Mouse (Mus musculus): ENCODE results near the gene Dcst1. TPM values are rescaled to one million over a fixed set of nuclear protein-coding genes. Genes with fewer than 3 reads are reported as not detected.

Dcst1 gene
- total RNA-seq (2014; rRNA removed) (0.05 TPM in 1 of 2 replicates, not detected in the other), polyA plus RNA-seq (2015; fragmentation: Nextera tagmentation; extraction: Ambion mirVana) (1.1 TPM in 2 replicates)

DNA sequence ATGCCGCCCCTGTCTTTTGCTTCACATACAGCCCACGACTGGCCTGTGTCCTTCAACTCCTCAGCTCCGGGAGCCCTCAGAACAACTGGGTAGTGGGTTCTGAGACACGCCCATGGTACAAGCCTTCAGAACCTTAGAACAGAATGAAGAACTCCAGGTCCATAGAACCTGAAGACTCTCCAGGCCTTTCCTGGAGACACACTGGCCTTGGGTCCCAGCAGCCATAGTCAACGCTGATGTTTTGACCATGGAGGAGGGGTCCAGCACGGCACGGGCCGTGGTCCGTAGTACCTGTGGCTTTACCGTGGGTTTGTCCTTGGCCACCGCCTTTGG is at the start of gene Dcst1:
Dcst1 (minus strand) TSS at position 101 of the 333 bp plus-strand sequence.
- H3K9ac ChIP-seq (replicated peaks; ENCODE audit: low read length, poor library complexity, severe bottlenecking) = no peak within 1 kb of the TSS
- TF ChIP-seq CTCF (IDR thresholded peaks at IDR 0.05) = no peak
- no peaks in the 10 kb centered on the region for H3K36me3 ChIP-seq (ENCODE audit: insufficient read depth, low read length)
- H3K27me3 ChIP-seq (ENCODE audit: insufficient read depth, low read length) = no peaks in the 10 kb centered on the region
- 85% methylated on average over 11 of the region's 11 CpGs for WGBS
- ATAC-seq (ENCODE audit: low FRiP score) (no peak), DNase-seq (ENCODE audit: low spot score) (no peak)
- no peaks in the 10 kb centered on the region for H3K9me3 ChIP-seq (ENCODE audit: low read length)
- no peaks in the 10 kb centered on the region for H3K4me1 ChIP-seq (ENCODE audit: insufficient read depth, low read length)
- no peak within 1 kb of the TSS for H3K4me2 ChIP-seq (ENCODE audit: low read depth, low read length, poor library complexity, severe bottlenecking)
- H3K27ac ChIP-seq (ENCODE audit: low read depth, low read length) = no peak within 1 kb of the TSS
- no peak within 1 kb of the TSS for H3K4me3 ChIP-seq (ENCODE audit: low read depth, low read length)

DNA sequence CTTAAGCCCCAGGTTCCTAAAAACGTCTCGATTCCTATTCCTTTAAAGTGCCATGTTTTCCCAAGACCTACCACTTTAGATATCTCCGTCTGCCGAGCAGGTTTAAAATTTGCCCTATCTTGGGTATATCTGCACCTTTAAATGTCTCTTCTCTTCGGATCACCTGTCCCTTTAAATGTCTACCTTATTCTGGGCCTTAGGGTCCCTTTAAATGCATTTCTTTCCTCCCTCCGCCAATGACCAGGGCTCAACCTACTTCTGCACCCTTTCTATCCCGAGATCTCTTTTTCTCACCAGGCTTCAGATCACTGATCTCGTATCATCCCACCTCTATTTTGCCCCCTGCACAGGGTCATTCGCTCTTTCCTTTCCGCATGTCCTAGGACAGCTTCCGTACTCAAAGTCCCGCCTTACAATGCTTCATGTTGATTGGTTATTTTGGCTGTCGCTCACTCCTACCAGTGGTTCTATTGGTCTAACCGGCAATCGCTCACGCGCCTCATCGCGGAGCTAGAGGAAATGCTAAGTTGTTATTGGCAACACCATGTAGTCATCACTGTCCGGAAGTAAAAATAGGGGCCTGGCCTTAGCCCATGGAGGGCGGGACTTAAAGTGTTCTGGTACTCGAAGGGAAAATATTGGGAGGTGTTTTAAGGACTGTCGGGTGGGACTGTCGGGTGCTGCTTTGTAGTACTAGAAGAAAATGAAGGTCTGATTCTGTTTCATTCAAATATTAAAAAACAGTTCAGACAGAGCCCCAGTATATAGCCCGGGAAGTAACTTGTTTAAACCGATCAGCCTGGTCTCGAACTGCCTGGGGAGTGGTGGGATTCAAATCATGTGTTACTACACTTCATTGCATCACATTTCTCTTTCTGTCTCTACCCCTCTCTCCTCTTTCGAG is 46.7 kb upstream of the Dcst1 start, which contains the start of gene Flad1:
Flad1 (minus strand) TSS at position 381 of the 904 bp plus-strand sequence.
- H3K4me3 ChIP-seq (ENCODE audit: low read depth, low read length) = peak within 1 kb of the TSS; percentile 41
- H3K9ac ChIP-seq (replicated peaks; ENCODE audit: low read length, poor library complexity, severe bottlenecking) = peak within 1 kb of the TSS; percentile 59
- H3K4me1 ChIP-seq (ENCODE audit: insufficient read depth, low read length) = peaks cover 4% of the 10 kb centered on the region; the same call in 1 of the 2 replicates
- ATAC-seq (ENCODE audit: low FRiP score) = peak; percentile 98
- 5% methylated on average over 28 of the region's 28 CpGs for WGBS
- no peak for TF ChIP-seq CTCF (IDR thresholded peaks at IDR 0.05)
- H3K27me3 ChIP-seq (ENCODE audit: insufficient read depth, low read length) = no peaks in the 10 kb centered on the region
- H3K4me2 ChIP-seq (ENCODE audit: low read depth, low read length, poor library complexity, severe bottlenecking) = peak within 1 kb of the TSS; percentile 66
- peak within 1 kb of the TSS; percentile 60 for H3K27ac ChIP-seq (ENCODE audit: low read depth, low read length)
- peak; percentile 100 for DNase-seq (ENCODE audit: low spot score)
- H3K9me3 ChIP-seq (ENCODE audit: low read length) = no peaks in the 10 kb centered on the region
- no peaks in the 10 kb centered on the region; the same call in 1 of the 2 replicates for H3K36me3 ChIP-seq (ENCODE audit: insufficient read depth, low read length)

DNA sequence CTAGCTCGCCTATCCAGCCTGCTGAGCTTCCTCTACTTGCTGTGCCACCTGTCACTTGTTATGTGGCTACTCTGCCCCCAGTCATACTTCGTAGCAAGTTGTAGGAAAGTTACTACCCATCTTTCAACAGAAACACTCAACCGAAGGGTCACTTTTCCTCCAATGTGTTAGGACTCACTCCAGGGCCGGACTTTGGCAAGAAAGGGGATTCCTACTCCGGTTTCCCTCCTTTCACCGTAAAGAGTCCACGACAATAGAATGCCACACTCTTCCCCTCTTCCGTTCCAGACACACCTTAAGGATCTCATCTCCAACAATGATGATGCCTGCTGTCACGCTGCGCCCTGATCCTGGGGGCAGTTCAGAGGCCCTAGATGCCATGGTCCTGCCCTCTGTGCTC is 45.8 kb upstream of the Dcst1 start:
- Histone ChIP-seq H3K4me3 (ENCODE audit: low read depth, low read length) (peak overlapping the region; percentile 41), H3K27ac (ENCODE audit: low read depth, low read length) (peak overlapping the region; percentile 60), H3K9ac (replicated peaks; ENCODE audit: low read length, poor library complexity, severe bottlenecking) (peak overlapping the region; percentile 59), H3K9me3 (ENCODE audit: low read length) (no peaks in the 10 kb centered on the region), H3K36me3 (ENCODE audit: insufficient read depth, low read length) (no peaks in the 10 kb centered on the region; the same call in 1 of the 2 replicates), H3K4me1 (ENCODE audit: insufficient read depth, low read length) (peaks cover 4% of the 10 kb centered on the region; the same call in 1 of the 2 replicates), H3K27me3 (ENCODE audit: insufficient read depth, low read length) (no peaks in the 10 kb centered on the region), H3K4me2 (ENCODE audit: low read depth, low read length, poor library complexity, severe bottlenecking) (peak overlapping the region; percentile 66)
- no peak for DNase-seq (ENCODE audit: low spot score)
- WGBS = 79% methylated on average over 10 of the region's 10 CpGs
- TF ChIP-seq CTCF (IDR thresholded peaks at IDR 0.05) = no peak
- ATAC-seq (ENCODE audit: low FRiP score) = no peak

GRCm38 (mm10) chr3:89409701-89410100 is 44.6 kb upstream of the Dcst1 start:
- Histone ChIP-seq H3K9ac (replicated peaks; ENCODE audit: low read length, poor library complexity, severe bottlenecking) (no peak overlapping the region), H3K4me2 (ENCODE audit: low read depth, low read length, poor library complexity, severe bottlenecking) (no peak overlapping the region), H3K9me3 (ENCODE audit: low read length) (no peaks in the 10 kb centered on the region), H3K4me1 (ENCODE audit: insufficient read depth, low read length) (peaks cover 4% of the 10 kb centered on the region; the same call in 1 of the 2 replicates), H3K27ac (ENCODE audit: low read depth, low read length) (no peak overlapping the region), H3K4me3 (ENCODE audit: low read depth, low read length) (no peak overlapping the region), H3K27me3 (ENCODE audit: insufficient read depth, low read length) (no peaks in the 10 kb centered on the region), H3K36me3 (ENCODE audit: insufficient read depth, low read length) (no peaks in the 10 kb centered on the region; the same call in 1 of the 2 replicates)
- no peak for TF ChIP-seq CTCF (IDR thresholded peaks at IDR 0.05)
- no peak for DNase-seq (ENCODE audit: low spot score)
- no peak for ATAC-seq (ENCODE audit: low FRiP score)
- 87% methylated on average over 3 of the region's 3 CpGs for WGBS

DNA sequence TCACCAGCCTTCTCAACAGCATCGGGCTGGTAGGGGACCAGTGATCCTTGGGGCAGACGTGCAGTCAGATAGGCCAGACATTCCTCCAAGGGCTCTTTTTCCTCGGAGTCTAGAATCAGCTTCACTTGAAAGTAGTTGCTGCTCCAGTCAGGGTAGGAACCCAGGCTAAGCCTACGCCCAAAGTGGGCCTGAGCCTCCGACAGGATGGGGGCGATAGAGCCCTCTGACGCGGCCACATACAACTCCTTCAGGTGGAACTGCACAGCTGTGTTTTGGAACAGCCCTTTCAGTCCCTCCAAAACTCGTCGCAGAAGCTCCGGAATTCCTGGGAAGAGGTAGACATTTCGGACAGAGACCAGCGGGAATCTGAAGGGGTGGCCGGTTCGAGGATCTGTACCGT is 43.4 kb upstream of the Dcst1 start:
- Histone ChIP-seq H3K36me3 (ENCODE audit: insufficient read depth, low read length) (0 out of 2 replicates have a peak, but pooled peaks cover 3% of the 10 kb centered on the region), H3K27me3 (ENCODE audit: insufficient read depth, low read length) (no peaks in the 10 kb centered on the region), H3K9me3 (ENCODE audit: low read length) (no peaks in the 10 kb centered on the region), H3K4me2 (ENCODE audit: low read depth, low read length, poor library complexity, severe bottlenecking) (no peak overlapping the region), H3K4me3 (ENCODE audit: low read depth, low read length) (no peak overlapping the region), H3K27ac (ENCODE audit: low read depth, low read length) (no peak overlapping the region), H3K4me1 (ENCODE audit: insufficient read depth, low read length) (peaks cover 4% of the 10 kb centered on the region; the same call in 1 of the 2 replicates), H3K9ac (replicated peaks; ENCODE audit: low read length, poor library complexity, severe bottlenecking) (no peak overlapping the region)
- ATAC-seq (ENCODE audit: low FRiP score) (no peak), DNase-seq (ENCODE audit: low spot score) (no peak)
- TF ChIP-seq CTCF (IDR thresholded peaks at IDR 0.05) = no peak
- WGBS = 68% methylated on average over 16 of the region's 16 CpGs

DNA sequence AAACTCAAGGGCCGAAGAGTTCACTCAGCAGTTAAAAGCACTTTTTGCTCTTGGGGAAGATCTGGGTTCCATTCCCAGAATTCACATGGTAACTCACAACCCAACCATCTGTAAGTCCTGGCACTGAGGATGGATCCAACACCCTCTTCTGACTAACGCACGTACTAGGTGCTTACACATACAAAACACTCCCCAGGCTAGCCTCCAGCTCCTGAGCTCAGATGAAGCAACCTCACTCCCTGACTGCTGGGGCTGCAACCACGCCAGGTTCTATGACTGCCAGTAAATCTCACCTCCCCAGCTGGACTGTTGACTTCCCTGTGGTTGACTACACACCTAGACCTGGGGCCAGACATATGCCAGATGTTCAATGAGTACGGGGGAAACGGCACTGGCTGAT is 41.8 kb upstream of the Dcst1 start:
- Histone ChIP-seq H3K27ac (ENCODE audit: low read depth, low read length) (no peak overlapping the region), H3K36me3 (ENCODE audit: insufficient read depth, low read length) (peaks cover 18% of the 10 kb centered on the region), H3K4me3 (ENCODE audit: low read depth, low read length) (no peak overlapping the region), H3K4me2 (ENCODE audit: low read depth, low read length, poor library complexity, severe bottlenecking) (no peak overlapping the region), H3K27me3 (ENCODE audit: insufficient read depth, low read length) (no peaks in the 10 kb centered on the region), H3K4me1 (ENCODE audit: insufficient read depth, low read length) (peaks cover 4% of the 10 kb centered on the region; the same call in 1 of the 2 replicates), H3K9me3 (ENCODE audit: low read length) (no peaks in the 10 kb centered on the region), H3K9ac (replicated peaks; ENCODE audit: low read length, poor library complexity, severe bottlenecking) (no peak overlapping the region)
- ATAC-seq (ENCODE audit: low FRiP score) (no peak), DNase-seq (ENCODE audit: low spot score) (no peak)
- TF ChIP-seq CTCF (IDR thresholded peaks at IDR 0.05) = no peak
- 92% methylated on average over 6 of the region's 6 CpGs for WGBS
